Mouse (Mus musculus) olfactory bulb, adult 2 months (tissue): ENCODE measurements at regions not wholly inside any gene's neighbourhood (a gene's known extent, or its start where the extent isn't known, plus 50 kb on each side); places are given as distances from the start of the nearest gene placed in this dataset.

ENCODE experiments used
- CTCF ChIP-seq: fragments of 200-500 bp; IDR thresholded peaks from 2 replicates; pipeline ENCODE4 v1.5.1; 2012; ENCODE audit warnings: low read depth, mild to moderate bottlenecking, low read length, moderate library complexity; ENCODE audit not compliant: insufficient read depth
- POLR2A ChIP-seq: fragments of 200-500 bp; IDR thresholded peaks from 2 replicates; pipeline ENCODE4 v1.6.1; 2012; ENCODE audit warnings: mild to moderate bottlenecking, low read depth, low read length, moderate library complexity; ENCODE audit not compliant: insufficient read depth

DNA sequence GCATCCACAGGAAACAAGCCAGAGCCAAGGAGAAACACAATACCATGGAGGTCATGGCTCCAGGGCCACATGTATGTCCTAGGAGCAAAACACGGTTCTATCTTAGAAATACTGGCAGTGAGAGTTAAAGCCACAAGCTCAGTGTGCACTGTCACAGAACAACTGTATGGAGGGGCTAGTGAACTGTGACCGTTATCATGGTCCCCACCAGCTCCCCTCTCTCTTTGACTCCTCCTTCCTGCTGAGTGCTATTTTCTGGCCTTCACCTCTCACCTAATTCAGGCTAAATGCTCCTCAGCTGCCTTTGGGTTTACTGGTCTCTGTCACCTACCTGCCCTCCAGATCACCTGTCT is 712.0 kb downstream of the Vrk1 start:
- TF ChIP-seq POLR2A (no peak), CTCF (no peak)
